In the genomic region with DNA sequence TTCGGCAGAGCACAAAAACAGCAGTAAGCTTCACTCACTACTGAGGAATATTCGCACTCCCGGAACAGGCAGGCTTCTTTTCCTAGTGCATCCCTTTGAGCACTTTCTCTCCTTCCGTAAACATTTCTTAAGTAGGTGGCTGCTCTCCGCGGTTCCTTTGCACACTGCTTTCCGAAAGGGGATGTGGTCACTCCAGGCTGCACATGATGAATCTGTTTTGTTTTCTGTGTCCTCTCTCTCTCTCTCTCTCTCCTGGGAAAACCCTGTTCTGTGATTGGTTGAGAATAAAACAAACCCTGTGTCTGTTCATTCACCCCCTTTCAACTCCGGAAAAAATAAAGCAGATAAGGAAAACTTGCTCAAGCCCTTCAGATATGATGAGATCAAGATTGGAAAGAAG, we compare ENCODE assay signal across 8 mouse cellular contexts. TPM values are rescaled to one million over a fixed set of nuclear protein-coding genes. Genes with fewer than 3 reads are reported as not detected.
A peak's percentile ranks its signal among the peaks of the same experiment; 100 is the strongest.
DNase-seq lines count a peak whose midpoint lies in the region; ATAC-seq and TF ChIP-seq lines count a peak whose summit lies in the region.

A gene (minus strand): TSS at position 243 of the 400 bp plus-strand sequence.

- no peak for TF ChIP-seq CTCF in kidney, postnatal 0 days (IDR thresholded peaks at IDR 0.05; ENCODE audit: low read depth)

- H3K27me3 ChIP-seq in heart, embryonic 10.5 days (ENCODE audit: insufficient read depth, poor library complexity, severe bottlenecking): no peaks in the 10 kb centered on the region
- H3K27me3 ChIP-seq in kidney, postnatal 0 days (ENCODE audit: insufficient read depth, low read length): no peaks in the 10 kb centered on the region

- H3K4me2 ChIP-seq in kidney, postnatal 0 days (ENCODE audit: low read length): peak within 1 kb of the TSS; percentile 47

- H3K9me3 ChIP-seq in heart, embryonic 10.5 days: no peaks in the 10 kb centered on the region
- no peaks in the 10 kb centered on the region for H3K9me3 ChIP-seq in kidney, postnatal 0 days (replicated peaks; ENCODE audit: low read length)

- peak; percentile 5 to 25 for DNase-seq in adrenal gland, postnatal 36 days
- DNase-seq in adrenal gland, postnatal 25 days: no peak
- peak; percentile 61 for DNase-seq in embryo, embryonic 10.5 days (ENCODE audit: low spot score)
- no peak for DNase-seq in heart, embryonic 10.5 days (ENCODE audit: low spot score)
- peak; percentile 79 for DNase-seq in kidney, postnatal 0 days (ENCODE audit: low spot score)
- peak; percentile 27 for DNase-seq in mesoderm, embryonic 11.5 days (ENCODE audit: low read depth, low spot score)
- no peak for DNase-seq in right cerebral cortex, adult 18-20 months

- H3K4me1 ChIP-seq in heart, embryonic 10.5 days: no peaks in the 10 kb centered on the region
- H3K4me1 ChIP-seq in kidney, postnatal 0 days (replicated peaks; ENCODE audit: insufficient read depth, low read length): no peaks in the 10 kb centered on the region

- no peaks in the 10 kb centered on the region for H3K36me3 ChIP-seq in heart, embryonic 10.5 days
- H3K36me3 ChIP-seq in kidney, postnatal 0 days (ENCODE audit: insufficient read depth, low read length): no peaks in the 10 kb centered on the region

- H3K27ac ChIP-seq in heart, embryonic 10.5 days: no peak within 1 kb of the TSS
- H3K27ac ChIP-seq in kidney, postnatal 0 days: no peak within 1 kb of the TSS

- no peak within 1 kb of the TSS for H3K9ac ChIP-seq in kidney, postnatal 0 days (ENCODE audit: low read depth, low read length)

- WGBS in heart, embryonic 10.5 days: 17% methylated on average over 8 of the region's 8 CpGs
- 8% methylated on average over 8 of the region's 8 CpGs for WGBS in kidney, postnatal 0 days

- H3K4me3 ChIP-seq in heart, embryonic 10.5 days: 0 out of 2 replicates have a peak within 1 kb of the TSS, but pooled peaks have one; percentile 31
- H3K4me3 ChIP-seq in kidney, postnatal 0 days (replicated peaks; ENCODE audit: low read depth, low read length): 0 out of 2 replicates have a peak within 1 kb of the TSS, but pooled peaks have one; percentile 14

- no peak for ATAC-seq in kidney, postnatal 0 days (replicated peaks; ENCODE audit: low FRiP score, low read depth)
- ATAC-seq in erythroid progenitor cell, adult 5-6 weeks (replicated peaks; ENCODE audit: low FRiP score, poor library complexity, severe bottlenecking): no peak

RNA-seq across cellular contexts. Expression of the gene that starts here (rescaled TPM):
- total RNA-seq in adrenal gland, postnatal 36 days (2021): 1 to 10 TPM; 2.9 to 3.5 TPM
- 3.5 and 3.9 TPM in 2 replicates for total RNA-seq in adrenal gland, postnatal 25 days (2021)
- polyA plus RNA-seq in heart, embryonic 10.5 days (2016; fragmentation: Nextera tagmentation; extraction: Ambion mirVana): 0.18 and 0.55 TPM in 2 replicates
- 0.37 and 0.54 TPM in 2 replicates for polyA plus RNA-seq in kidney, postnatal 0 days (2015; fragmentation: Nextera tagmentation; extraction: Ambion mirVana)
- total RNA-seq in erythroid progenitor cell, adult 5-6 weeks (2015; ENCODE audit: low replicate concordance): 2.2 TPM in 1 of 2 replicates, not detected in the other
- total RNA-seq in erythroid progenitor cell, adult 5-6 weeks (2017; ENCODE audit: low replicate concordance): 0.38 TPM in 1 of 2 replicates, not detected in the other

Comparison
In these comparisons a context has a peak if more than half of its experiments do, and no peak if none do; other contexts are left out.
1. DNase-seq: peak in adrenal gland, postnatal 36 days (2 of 2), embryo, embryonic 10.5 days (single experiment) and mesoderm, embryonic 11.5 days (single experiment); none in adrenal gland, postnatal 25 days (single experiment), heart, embryonic 10.5 days (single experiment) and right cerebral cortex, adult 18-20 months (single experiment).
2. Peak in DNase-seq, H3K4me3 ChIP-seq and H3K4me2 ChIP-seq in kidney, postnatal 0 days; RNA of the gene not detected or under 1 TPM.